Mouse (Mus musculus): ENCODE measurements around the gene Itpa. TPM values are rescaled to one million over a fixed set of nuclear protein-coding genes. Genes with fewer than 3 reads are reported as not detected.

The Itpa gene
- total and polyA plus RNA-seq, 3 experiments = 59.1 to 123 (median 70.8) TPM

DNA sequence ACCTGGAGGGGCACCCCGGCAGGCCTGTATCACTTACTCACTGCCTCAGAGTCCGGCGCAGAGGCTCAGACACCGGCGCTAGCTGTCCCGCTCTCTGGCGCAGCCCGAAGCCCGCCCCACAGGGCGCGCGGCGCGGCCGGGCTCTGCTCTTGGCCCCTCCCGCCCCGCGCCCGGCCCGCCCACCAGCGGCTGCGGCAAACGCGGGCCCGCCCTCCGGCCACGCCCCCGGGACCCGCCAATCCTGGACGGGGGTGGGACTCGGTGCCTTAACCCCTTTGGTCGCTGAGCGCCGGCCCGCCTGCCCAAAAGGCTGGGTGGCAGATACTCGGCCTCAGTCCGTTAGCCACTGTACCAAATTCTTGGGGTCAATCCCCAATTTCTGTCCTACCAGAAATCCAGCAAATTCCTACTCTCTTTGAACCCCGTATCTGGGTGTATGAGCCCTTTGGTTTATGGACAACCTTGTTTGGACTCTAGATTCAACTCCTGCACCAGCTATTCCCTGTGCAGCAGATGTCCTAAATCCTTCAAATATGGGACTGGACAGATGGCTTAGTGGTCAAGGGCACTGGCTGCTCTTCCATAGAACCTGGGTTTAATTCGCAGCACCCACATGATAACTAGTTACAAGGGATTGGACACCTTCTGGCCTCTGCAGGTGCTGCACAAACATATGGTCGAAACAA, 24.6 kb upstream of the Itpa start, which contains the start of gene Lzts3:
Gene Lzts3, minus strand, starts transcription at position 120 of the 686 bp plus-strand sequence.
- no peak within 1 kb of the TSS for H3K27ac ChIP-seq (ENCODE audit: insufficient read depth, low read depth)
- no peaks in the 10 kb centered on the region for H3K79me2 ChIP-seq (replicated peaks; ENCODE audit: control insufficient read depth, extremely low read depth, insufficient read depth, poor library complexity, severe bottlenecking)
- H3K9ac ChIP-seq (ENCODE audit: insufficient read depth, low read depth) = peak within 1 kb of the TSS; percentile 71
- in situ Hi-C loops (cut with MboI; ENCODE audit: low pct_ligation_motif_present, low pct_unique_long_range_greater_than_20kb, low sequenced_read_pairs) = no loop called here
- H3K9me3 ChIP-seq (replicated peaks; ENCODE audit: low read length) = no peaks in the 10 kb centered on the region
- peaks cover 4 to 20% of the 10 kb centered on the region in 2 experiments; a peak in 3 of 4 replicates for H3K4me1 ChIP-seq (ENCODE audit: control insufficient read depth in 1 of 2, insufficient read depth in 2 of 2)
- H3K4me2 ChIP-seq (ENCODE audit: insufficient read depth, low read depth, poor library complexity, severe bottlenecking) = peak within 1 kb of the TSS; percentile 93
- dilution Hi-C loops (cut with MboI; ENCODE audit: extremely low pct_ligation_motif_present, extremely low pct_unique_long_range_greater_than_20kb, low sequenced_read_pairs) = no loop called here
- peak within 1 kb of the TSS; percentile 49 to 83 (median 62) for H3K4me3 ChIP-seq (replicated peaks in 1 of 3; ENCODE audit: low read depth in 2 of 3, low read length in 2 of 3, poor library complexity in 1 of 3)
- H3K36me3 ChIP-seq (replicated peaks in 1 of 2; ENCODE audit: control insufficient read depth in 1 of 2, insufficient read depth in 1 of 2, low read length in 1 of 2) = peaks cover 0 to 14% of the 10 kb centered on the region in 2 experiments
- H3K27me3 ChIP-seq (replicated peaks) = peaks cover 3% of the 10 kb centered on the region
- DNase-seq (ENCODE audit: extremely low read depth) = peak; percentile 80
- TF ChIP-seq IRF4 (IDR thresholded peaks at IDR 0.05; ENCODE audit: low read depth, low read length) = peak; percentile 31; the same call in 1 of the 2 replicates
- TF ChIP-seq ETS1 (conservative IDR thresholded peaks at IDR 0.05; ENCODE audit: low read depth, low read length) = no peak
- TF ChIP-seq POLR2A (IDR thresholded peaks at IDR 0.05; ENCODE audit: low read depth, low read length) = peak; percentile 81
- no peak for TF ChIP-seq TCF12 (IDR thresholded peaks at IDR 0.05; ENCODE audit: low read depth, low read length)
- no peak for TF ChIP-seq CHD2 (IDR thresholded peaks at IDR 0.05; ENCODE audit: low read length)
- TF ChIP-seq E2F4 (IDR thresholded peaks at IDR 0.05; ENCODE audit: insufficient replicate concordance, low read depth, low read length) = no peak
- peak; percentile 72 for TF ChIP-seq NELFE (IDR thresholded peaks at IDR 0.05; ENCODE audit: low read depth, low read length)
- TF ChIP-seq PAX5 (IDR thresholded peaks at IDR 0.05; ENCODE audit: low read length) = no peak
- TF ChIP-seq KAT2A (IDR thresholded peaks at IDR 0.05; ENCODE audit: insufficient replicate concordance, low read length) = no peak
- peak; percentile 65; the same call in 1 of the 2 replicates for TF ChIP-seq TBP (conservative IDR thresholded peaks at IDR 0.05; ENCODE audit: low read depth, low read length)
- TF ChIP-seq MEF2A (IDR thresholded peaks at IDR 0.05; ENCODE audit: borderline replicate concordance, low read depth, low read length) = no peak
- TF ChIP-seq POLR2AphosphoS2 (IDR thresholded peaks at IDR 0.05; ENCODE audit: low read depth, low read length) = peak; percentile 48; the same call in 1 of the 2 replicates
- no peak for TF ChIP-seq JUND (conservative IDR thresholded peaks at IDR 0.05; ENCODE audit: low read depth, low read length)
- TF ChIP-seq ZC3H11A (IDR thresholded peaks at IDR 0.05; ENCODE audit: low read depth, low read length) = no peak
- peak; percentile 72; the same call in 1 of the 2 replicates for TF ChIP-seq ZMIZ1 (IDR thresholded peaks at IDR 0.05; ENCODE audit: low read depth, low read length)
- TF ChIP-seq UBTF (IDR thresholded peaks at IDR 0.05; ENCODE audit: low read depth, low read length) = no peak
- TF ChIP-seq MAZ (IDR thresholded peaks at IDR 0.05; ENCODE audit: low read depth, low read length) = 0 out of 2 replicates have a peak, but pooled peaks have one; percentile 21
- TF ChIP-seq USF1 (IDR thresholded peaks at IDR 0.05; ENCODE audit: low read depth, low read length) = no peak

DNA sequence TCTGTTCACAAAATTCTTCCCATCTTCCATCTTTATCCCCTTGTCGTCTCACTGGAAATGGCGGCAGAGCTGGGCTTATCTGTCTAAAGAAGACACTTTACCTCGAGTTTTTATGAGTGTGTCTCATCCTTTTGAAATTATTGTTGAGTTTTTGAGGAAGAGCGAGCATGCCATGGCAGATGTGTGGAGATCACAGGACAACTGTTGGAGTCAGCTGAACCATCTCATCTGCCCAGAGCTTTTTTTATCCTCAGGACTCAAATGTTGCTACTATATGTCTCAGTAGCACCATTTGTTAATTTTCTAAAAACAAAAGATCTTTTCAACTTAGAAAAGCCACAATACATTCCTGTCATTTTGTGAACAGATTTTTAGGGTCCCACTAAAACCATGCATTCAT, 22.2 kb upstream of the Itpa start:
- no peak overlapping the region for H3K4me3 ChIP-seq (replicated peaks in 1 of 3; ENCODE audit: low read depth in 2 of 3, low read length in 2 of 3, poor library complexity in 1 of 3)
- H3K27ac ChIP-seq (ENCODE audit: insufficient read depth, low read depth) = no peak overlapping the region
- no peaks in the 10 kb centered on the region for H3K9me3 ChIP-seq (replicated peaks; ENCODE audit: low read length)
- peaks cover 0 to 11% of the 10 kb centered on the region in 2 experiments; a peak in 2 of 4 replicates for H3K4me1 ChIP-seq (ENCODE audit: control insufficient read depth in 1 of 2, insufficient read depth in 2 of 2)
- DNase-seq (ENCODE audit: extremely low read depth) = no peak
- peaks cover 0 to 29% of the 10 kb centered on the region in 2 experiments for H3K36me3 ChIP-seq (replicated peaks in 1 of 2; ENCODE audit: control insufficient read depth in 1 of 2, insufficient read depth in 1 of 2, low read length in 1 of 2)
- TF ChIP-seq CHD1 (IDR thresholded peaks at IDR 0.05; ENCODE audit: low read depth, low read length) (no peak), NRF1 (IDR thresholded peaks at IDR 0.05; ENCODE audit: low read depth, low read length) (no peak), RAD21 (IDR thresholded peaks at IDR 0.05; ENCODE audit: low read depth, low read length) (no peak), ZNF384 (IDR thresholded peaks at IDR 0.05; ENCODE audit: low read depth, low read length) (no peak), BHLHE40 (IDR thresholded peaks at IDR 0.05; ENCODE audit: low read depth, low read length) (no peak), HCFC1 (IDR thresholded peaks at IDR 0.05; ENCODE audit: low read depth, low read length) (no peak), MXI1 (IDR thresholded peaks at IDR 0.05; ENCODE audit: low read depth, low read length) (no peak), CTCF (conservative IDR thresholded peaks at IDR 0.05 in 1 of 2, IDR thresholded peaks at IDR 0.05 in 1 of 2; ENCODE audit: low read depth in 2 of 2, low read length in 2 of 2) (no peak), MEF2A (IDR thresholded peaks at IDR 0.05; ENCODE audit: borderline replicate concordance, low read depth, low read length) (no peak)
- H3K9ac ChIP-seq (ENCODE audit: insufficient read depth, low read depth) = no peak overlapping the region
- in situ Hi-C loops (cut with MboI; ENCODE audit: low pct_ligation_motif_present, low pct_unique_long_range_greater_than_20kb, low sequenced_read_pairs) = no loop called here
- peaks cover 3% of the 10 kb centered on the region for H3K27me3 ChIP-seq (replicated peaks)
- no peak overlapping the region for H3K4me2 ChIP-seq (ENCODE audit: insufficient read depth, low read depth, poor library complexity, severe bottlenecking)
- dilution Hi-C loops (cut with MboI; ENCODE audit: extremely low pct_ligation_motif_present, extremely low pct_unique_long_range_greater_than_20kb, low sequenced_read_pairs) = no loop called here
- H3K79me2 ChIP-seq (replicated peaks; ENCODE audit: control insufficient read depth, extremely low read depth, insufficient read depth, poor library complexity, severe bottlenecking) = no peaks in the 10 kb centered on the region
